Mouse (Mus musculus) midbrain, embryonic 13.5 days (tissue): ENCODE measurements at regions not wholly inside any gene's neighbourhood (a gene's known extent, or its start where the extent isn't known, plus 50 kb on each side); places are given as distances from the start of the nearest gene placed in this dataset.
"Not testable (repeated sequence)": the region's sequence is repeated elsewhere in the genome, so short reads cannot be mapped to it uniquely, and the experiment has no call there.

Source experiments
- ATAC-seq: fragments of 200-750 bp; cut with Nextera tagmentation; 2 replicates; pipeline ENCODE4 v1.8.0; 2017; ENCODE audit warnings: mild to moderate bottlenecking, moderate TSS enrichment, moderate library complexity
- H3K27ac ChIP-seq: fragments of 300-500 bp; sonication (generic); 2 replicates; pipeline ENCODE4 v1.5.1; 2015; ENCODE audit warnings: inconsistent platforms, mild to moderate bottlenecking, moderate library complexity
- H3K27me3 ChIP-seq: fragments of 300-500 bp; sonication (generic); 2 replicates; pipeline ENCODE4 v1.6.1; 2015; ENCODE audit warnings: mild to moderate bottlenecking, inconsistent platforms
- H3K36me3 ChIP-seq: fragments of 300-500 bp; sonication (generic); 2 replicates; pipeline ENCODE4 v1.6.1; 2015; ENCODE audit warnings: mild to moderate bottlenecking, inconsistent platforms
- H3K4me1 ChIP-seq: fragments of 300-500 bp; sonication (generic); replicated peaks from 2 replicates; pipeline ENCODE4 v1.6.1; 2015; ENCODE audit warnings: inconsistent platforms
- H3K4me2 ChIP-seq: fragments of 300-500 bp; sonication (generic); replicated peaks from 2 replicates; pipeline ENCODE4 v1.6.1; 2015; ENCODE audit warnings: moderate library complexity, mild to moderate bottlenecking, inconsistent platforms
- H3K4me3 ChIP-seq: fragments of 300-500 bp; sonication (generic); replicated peaks from 2 replicates; pipeline ENCODE4 v1.5.1; 2015; ENCODE audit warnings: mild to moderate bottlenecking, inconsistent platforms
- H3K9ac ChIP-seq: fragments of 300-500 bp; sonication (generic); replicated peaks from 2 replicates; pipeline ENCODE4 v1.6.1; 2015; ENCODE audit warnings: mild to moderate bottlenecking, inconsistent platforms
- H3K9me3 ChIP-seq: fragments of 300-500 bp; sonication (generic); 2 replicates; pipeline ENCODE4 v1.6.1; 2016; ENCODE audit warnings: mild to moderate bottlenecking, inconsistent platforms
- WGBS: fragments of 180-500 bp; shearing (Covaris S2); methylation state at CpG from one replicate; pipeline ENCODE4 v1.1.7; 2015; 5-methylcytosine and 5-hydroxymethylcytosine counted together

DNA sequence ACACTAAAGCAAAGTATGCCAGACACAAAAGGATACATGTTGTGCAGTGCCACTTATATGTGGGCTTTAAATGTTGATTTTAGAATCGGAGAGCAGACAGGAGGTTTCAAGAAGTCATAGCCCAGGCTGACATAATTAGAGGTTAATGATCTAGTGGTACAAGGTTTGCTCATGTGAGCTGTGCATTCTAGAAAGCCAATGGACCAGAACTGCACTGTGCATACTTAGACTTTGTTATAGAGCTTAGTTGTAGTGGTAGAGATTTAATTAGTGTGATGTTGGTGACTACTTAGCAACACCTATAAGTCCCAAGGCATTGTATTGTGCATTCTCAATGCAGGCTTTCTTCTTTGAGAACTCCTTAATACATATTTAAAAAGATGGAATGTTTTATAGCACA is 369.6 kb downstream of the Dok5 start:
- Histone ChIP-seq H3K9me3 (no peaks in the 10 kb centered on the region), H3K9ac (no peak overlapping the region), H3K4me2 (no peak overlapping the region), H3K27ac (no peak overlapping the region), H3K36me3 (no peaks in the 10 kb centered on the region), H3K4me3 (no peak overlapping the region), H3K4me1 (peaks cover 6% of the 10 kb centered on the region; the same call in 1 of the 2 replicates), H3K27me3 (no peaks in the 10 kb centered on the region)
- no peak for ATAC-seq
- 88% methylated on average over 1 of the region's 1 CpGs for WGBS

GRCm38 (mm10) chr2:171120033-171120802 is 388.6 kb downstream of the Dok5 start:
- H3K9me3 ChIP-seq, ATAC-seq, H3K36me3 ChIP-seq, H3K27me3 ChIP-seq, H3K4me3 ChIP-seq, H3K27ac ChIP-seq, H3K9ac ChIP-seq, H3K4me2 ChIP-seq, H3K4me1 ChIP-seq: not testable (repeated sequence)
- whole genome bisulfite sequencing, result 93% methylated on average over 17 of the region's 19 CpGs

GRCm38 (mm10) chr2:171134794-171135193 is 403.2 kb downstream of the Dok5 start:
- ATAC-seq, result peak; percentile 71
- Histone ChIP-seq H3K4me2 (no peak overlapping the region), H3K27me3 (no peaks in the 10 kb centered on the region), H3K9ac (no peak overlapping the region), H3K4me3 (no peak overlapping the region), H3K4me1 (0 out of 2 replicates have a peak, but pooled peaks cover 5% of the 10 kb centered on the region), H3K36me3 (no peaks in the 10 kb centered on the region), H3K9me3 (no peaks in the 10 kb centered on the region), H3K27ac (no peak overlapping the region; the same call in 1 of the 2 replicates)
- 34% methylated on average over 4 of the region's 4 CpGs for WGBS
